Mouse (Mus musculus) G1E (cell line): ENCODE data around the gene Prim1. TPM values are rescaled to one million over a fixed set of nuclear protein-coding genes. Genes with fewer than 3 reads are reported as not detected.

Source experiments
- ATAC-seq: 2 replicates; pipeline ENCODE4 v1.8.0; 2016; ENCODE audit warnings: mild to moderate bottlenecking; ENCODE audit not compliant: insufficient number of reproducible peaks, poor library complexity, low FRiP score, severe bottlenecking; ENCODE audit errors: extremely low read depth
- DNase-seq: peaks from one replicate; pipeline ENCODE4 v3.0.0; 2012; ENCODE audit warnings: low spot score
- H3K27me3 ChIP-seq: 2 replicates; pipeline ENCODE4 v1.6.1; 2012; ENCODE audit warnings: mild to moderate bottlenecking, low read length, inconsistent platforms; ENCODE audit not compliant: insufficient read depth
- H3K36me3 ChIP-seq: replicated peaks from 2 replicates; pipeline ENCODE3; 2012; ENCODE audit warnings: mild to moderate bottlenecking, inconsistent platforms
- H3K4me1 ChIP-seq: 2 replicates; pipeline ENCODE4 v1.6.1; 2012; ENCODE audit warnings: low read depth, low read length, inconsistent platforms, mixed read lengths; ENCODE audit not compliant: insufficient read depth
- H3K4me3 ChIP-seq: 2 replicates; pipeline ENCODE4 v1.5.1; 2012; ENCODE audit warnings: low read depth, mild to moderate bottlenecking, inconsistent platforms, low read length, moderate library complexity, mixed read lengths
- H3K9me3 ChIP-seq: replicated peaks from 2 replicates; pipeline ENCODE4 v1.6.1; 2012; ENCODE audit warnings: inconsistent platforms
- CTCF ChIP-seq: IDR thresholded peaks from 2 replicates; pipeline ENCODE4 v1.5.1; 2012; ENCODE audit warnings: low read depth, low read length, inconsistent platforms, mixed read lengths
- GATA1 ChIP-seq: IDR thresholded peaks from 2 replicates; pipeline ENCODE4 v1.6.1; 2012; ENCODE audit warnings: borderline replicate concordance, low read length, inconsistent platforms, mixed read lengths
- GATA2 ChIP-seq: IDR thresholded peaks from 2 replicates; pipeline ENCODE4 v1.6.1; 2012; ENCODE audit warnings: low read depth, low read length, inconsistent platforms, borderline replicate concordance
- POLR2AphosphoS5 ChIP-seq: IDR thresholded peaks from 2 replicates; pipeline ENCODE4 v1.6.1; 2012; ENCODE audit warnings: low read depth, low read length, inconsistent platforms; ENCODE audit not compliant: insufficient replicate concordance
- TAL1 ChIP-seq: conservative IDR thresholded peaks from 2 replicates; pipeline ENCODE4 v1.6.1; 2012; ENCODE audit warnings: low read depth, low read length, inconsistent platforms, mixed read lengths
- polyA plus RNA-seq: library from polyadenylated mRNA; stranded (reverse); fragments of >175 nt; gene quantifications from 2 replicates; pipeline ENCODE4 v1.2.3, GENCODE M21; 2012
- total RNA-seq, 2 experiments: library from RNA; stranded (forward) in 1 of 2; stranded (reverse) in 1 of 2; fragments of 200-1000 nt in 1 of 2; fragments of >200 nt in 1 of 2; fragmentation: Nextera tagmentation in 1 of 2; gene quantifications; 2 replicates each; pipeline ENCODE4 v1.2.3; 2014 to 2017

Gene Prim1
- total and polyA plus RNA-seq, 3 experiments = 5.8 to 134 (median 83.3) TPM

GRCm38 (mm10) chr10:128040293-128040692 is 25.3 kb downstream of the Prim1 start:
- DNase-seq (no peak), ATAC-seq (no peak)
- H3K27me3 ChIP-seq = no peaks in the 10 kb centered on the region
- no peak for TF ChIP-seq POLR2AphosphoS5
- no peak for TF ChIP-seq GATA1
- no peak for TF ChIP-seq CTCF
- TF ChIP-seq GATA2 = no peak
- TF ChIP-seq TAL1 = no peak
- H3K36me3 ChIP-seq = peaks cover 84% of the 10 kb centered on the region
- peak overlapping the region; percentile 34; the same call in 1 of the 2 replicates for H3K4me3 ChIP-seq
- H3K4me1 ChIP-seq = peaks cover 78% of the 10 kb centered on the region
- H3K9me3 ChIP-seq = no peaks in the 10 kb centered on the region

GRCm38 (mm10) chr10:128041636-128042035 is 26.7 kb downstream of the Prim1 start:
- Histone ChIP-seq H3K4me1 (peaks cover 84% of the 10 kb centered on the region), H3K4me3 (no peak overlapping the region), H3K9me3 (no peaks in the 10 kb centered on the region), H3K36me3 (peaks cover 97% of the 10 kb centered on the region), H3K27me3 (no peaks in the 10 kb centered on the region)
- DNase-seq = no peak
- no peak for TF ChIP-seq GATA2
- no peak for TF ChIP-seq GATA1
- TF ChIP-seq TAL1 = no peak
- no peak for TF ChIP-seq POLR2AphosphoS5
- no peak for TF ChIP-seq CTCF
- no peak for ATAC-seq

GRCm38 (mm10) chr10:128042466-128042865 is 27.5 kb downstream of the Prim1 start:
- Histone ChIP-seq H3K4me3 (no peak overlapping the region), H3K27me3 (no peaks in the 10 kb centered on the region), H3K4me1 (peaks cover 82% of the 10 kb centered on the region), H3K36me3 (peaks cover 97% of the 10 kb centered on the region), H3K9me3 (no peaks in the 10 kb centered on the region)
- DNase-seq (no peak), ATAC-seq (no peak)
- TF ChIP-seq GATA2 = no peak

GRCm38 (mm10) chr10:128043041-128043835 is 28.3 kb downstream of the Prim1 start:
- no peak for TF ChIP-seq GATA2
- TF ChIP-seq GATA1 = no peak
- no peak for TF ChIP-seq CTCF
- no peak for ATAC-seq
- no peaks in the 10 kb centered on the region for H3K27me3 ChIP-seq
- no peaks in the 10 kb centered on the region for H3K9me3 ChIP-seq
- peaks cover 98% of the 10 kb centered on the region for H3K36me3 ChIP-seq
- peaks cover 75% of the 10 kb centered on the region for H3K4me1 ChIP-seq
- no peak for DNase-seq
- no peak overlapping the region for H3K4me3 ChIP-seq

- no peaks in the 10 kb centered on the region for H3K9me3 ChIP-seq
- no peak for TF ChIP-seq CTCF
- no peak for TF ChIP-seq GATA1
- no peak for TF ChIP-seq GATA2
- no peak for TF ChIP-seq TAL1
- no peak for TF ChIP-seq POLR2AphosphoS5
- no peak overlapping the region for H3K4me3 ChIP-seq
- H3K27me3 ChIP-seq = no peaks in the 10 kb centered on the region
- no peak for DNase-seq
- H3K4me1 ChIP-seq = peaks cover 26% of the 10 kb centered on the region
- H3K36me3 ChIP-seq = peaks cover 85% of the 10 kb centered on the region
- no peak for ATAC-seq
Measured at GRCm38 (mm10) chr10:128048157-128048556, 33.2 kb downstream of the Prim1 start.

- ATAC-seq (no peak), DNase-seq (no peak)
- no peaks in the 10 kb centered on the region for H3K27me3 ChIP-seq
- TF ChIP-seq GATA2 (no peak), TAL1 (no peak), CTCF (no peak), GATA1 (no peak), POLR2AphosphoS5 (no peak)
- H3K9me3 ChIP-seq = no peaks in the 10 kb centered on the region
- no peak overlapping the region for H3K4me3 ChIP-seq
- H3K36me3 ChIP-seq = peaks cover 70% of the 10 kb centered on the region
- peaks cover 11% of the 10 kb centered on the region for H3K4me1 ChIP-seq
Measured at GRCm38 (mm10) chr10:128049741-128050140, 34.8 kb downstream of the Prim1 start.
